8 mouse cellular contexts compared by ENCODE assay signal in genomic region chr13:23466911-23467310, GRCm38 (mm10). TPM values are rescaled to one million over a fixed set of nuclear protein-coding genes. Genes with fewer than 3 reads are reported as not detected.
DNase-seq lines count a peak whose midpoint lies in the region; ATAC-seq and TF ChIP-seq lines count a peak whose summit lies in the region.

No protein-coding gene starts in this region.

- H3K4me2 ChIP-seq in heart, embryonic 11.5 days: peak overlapping the region; percentile 31; the same call in 1 of the 2 replicates
- H3K4me2 ChIP-seq in kidney, embryonic 14.5 days (replicated peaks; ENCODE audit: low read depth, low read length): no peak overlapping the region; the same call in 1 of the 2 replicates
- H3K4me2 ChIP-seq in limb, embryonic 15.5 days: no peak overlapping the region

- peak; percentile 76 to 77 for DNase-seq in B cell, adult 2 months
- peak; percentile 92 for DNase-seq in R1 (ENCODE audit: low read depth, low spot score)
- peak; percentile 97 for DNase-seq in embryo, embryonic 10.5 days (ENCODE audit: low spot score)
- peak; percentile 59 to 71 for DNase-seq in natural killer cell, adult 2 months (ENCODE audit: low spot score in 2 of 2)
- peak; percentile 83 for DNase-seq in thymus, adult 2 months

- no peak overlapping the region; the same call in 1 of the 2 replicates for H3K4me3 ChIP-seq in heart, embryonic 11.5 days (ENCODE audit: low read depth, low read length)
- H3K4me3 ChIP-seq in kidney, embryonic 14.5 days (ENCODE audit: low read length): no peak overlapping the region
- H3K4me3 ChIP-seq in limb, embryonic 15.5 days: no peak overlapping the region
- H3K4me3 ChIP-seq in thymus, adult 2 months (ENCODE audit: control insufficient read depth, insufficient read depth, low read length): no peak overlapping the region

- no peaks in the 10 kb centered on the region for H3K27me3 ChIP-seq in heart, embryonic 11.5 days (ENCODE audit: control insufficient read depth, insufficient read depth, low read length)
- H3K27me3 ChIP-seq in kidney, embryonic 14.5 days (ENCODE audit: control insufficient read depth, insufficient read depth, low read length): no peaks in the 10 kb centered on the region
- H3K27me3 ChIP-seq in limb, embryonic 15.5 days: peaks cover 3% of the 10 kb centered on the region; the same call in 1 of the 2 replicates
- no peaks in the 10 kb centered on the region for H3K27me3 ChIP-seq in thymus, adult 2 months (ENCODE audit: control insufficient read depth, insufficient read depth, low read length)

- TF ChIP-seq CTCF in thymus, adult 2 months (IDR thresholded peaks at IDR 0.05; ENCODE audit: borderline replicate concordance, control insufficient read depth, extremely low read depth, insufficient read depth, low read length, poor library complexity): no peak

- WGBS in heart, embryonic 11.5 days (ENCODE audit: insufficient replicate concordance): 3% methylated on average over 9 of the region's 9 CpGs
- 2% methylated on average over 9 of the region's 9 CpGs for WGBS in kidney, embryonic 14.5 days
- WGBS in limb, embryonic 15.5 days: 3% methylated on average over 9 of the region's 9 CpGs
- WGBS in thymus, adult 2 months: 13% methylated on average over 9 of the region's 9 CpGs

- TF ChIP-seq POLR2A in thymus, adult 2 months (IDR thresholded peaks at IDR 0.05; ENCODE audit: control insufficient read depth, extremely low read depth, insufficient read depth, low read length, poor library complexity): no peak

- H3K9me3 ChIP-seq in heart, embryonic 11.5 days (replicated peaks; ENCODE audit: control insufficient read depth, low read length): no peaks in the 10 kb centered on the region
- H3K9me3 ChIP-seq in kidney, embryonic 14.5 days (ENCODE audit: control insufficient read depth, low read length): no peaks in the 10 kb centered on the region
- no peaks in the 10 kb centered on the region for H3K9me3 ChIP-seq in limb, embryonic 15.5 days

- peaks cover 7% of the 10 kb centered on the region for H3K4me1 ChIP-seq in heart, embryonic 11.5 days (ENCODE audit: control insufficient read depth, insufficient read depth, low read length)
- H3K4me1 ChIP-seq in kidney, embryonic 14.5 days (ENCODE audit: control insufficient read depth, insufficient read depth, low read length): peaks cover 5% of the 10 kb centered on the region; the same call in 1 of the 2 replicates
- H3K4me1 ChIP-seq in limb, embryonic 15.5 days: peaks cover 17% of the 10 kb centered on the region
- peaks cover 15% of the 10 kb centered on the region for H3K4me1 ChIP-seq in thymus, adult 2 months (replicated peaks; ENCODE audit: control insufficient read depth, insufficient read depth, low read length)

- H3K9ac ChIP-seq in heart, embryonic 11.5 days (ENCODE audit: low read depth, low read length): no peak overlapping the region
- H3K9ac ChIP-seq in kidney, embryonic 14.5 days (ENCODE audit: low read depth, low read length): no peak overlapping the region
- no peak overlapping the region for H3K9ac ChIP-seq in limb, embryonic 15.5 days

- H3K27ac ChIP-seq in heart, embryonic 11.5 days (ENCODE audit: low read depth, low read length): no peak overlapping the region
- H3K27ac ChIP-seq in kidney, embryonic 14.5 days (ENCODE audit: low read depth, low read length): no peak overlapping the region
- no peak overlapping the region for H3K27ac ChIP-seq in limb, embryonic 15.5 days
- H3K27ac ChIP-seq in thymus, adult 2 months (ENCODE audit: control insufficient read depth, insufficient read depth, low read length): no peak overlapping the region

- H3K36me3 ChIP-seq in heart, embryonic 11.5 days (ENCODE audit: control insufficient read depth, insufficient read depth, low read length): no peaks in the 10 kb centered on the region
- no peaks in the 10 kb centered on the region for H3K36me3 ChIP-seq in kidney, embryonic 14.5 days (ENCODE audit: control insufficient read depth, insufficient read depth, low read length)
- H3K36me3 ChIP-seq in limb, embryonic 15.5 days: no peaks in the 10 kb centered on the region
- H3K36me3 ChIP-seq in thymus, adult 2 months (ENCODE audit: control insufficient read depth, insufficient read depth, low read length): no peaks in the 10 kb centered on the region

- peak; percentile 60; the same call in 1 of the 2 replicates for ATAC-seq in heart, embryonic 11.5 days (replicated peaks; ENCODE audit: insufficient number of reproducible peaks, low FRiP score, low TSS enrichment)
- ATAC-seq in kidney, embryonic 14.5 days (ENCODE audit: low FRiP score, low TSS enrichment): peak; percentile 65
- ATAC-seq in limb, embryonic 15.5 days (ENCODE audit: insufficient number of reproducible peaks, low FRiP score, low TSS enrichment, low read depth): peak; percentile 76; the same call in 1 of the 2 replicates

RNA-seq across cellular contexts. Expression of gene Btn1a1, which starts 1.2 kb away (rescaled TPM):
- polyA plus RNA-seq in heart, embryonic 11.5 days (2014; fragmentation: Nextera tagmentation; extraction: Ambion mirVana): 0.97 and 1.7 TPM in 2 replicates
- 0.09 TPM in 2 replicates for polyA plus RNA-seq in kidney, embryonic 14.5 days (2014; fragmentation: Nextera tagmentation; extraction: Ambion mirVana)
- polyA plus RNA-seq in limb, embryonic 15.5 days (2015; fragmentation: Nextera tagmentation; extraction: Ambion mirVana): 0.18 and 0.22 TPM in 2 replicates
- polyA plus RNA-seq in thymus, adult 2 months (2012; rRNA removed): 0.05 and 0.15 TPM in 2 replicates

RNA-seq across cellular contexts. Expression of gene Btn2a2, which starts 21.7 kb away (rescaled TPM):
- 0.59 and 0.80 TPM in 2 replicates for polyA plus RNA-seq in heart, embryonic 11.5 days (2014; fragmentation: Nextera tagmentation; extraction: Ambion mirVana)
- 0.31 and 0.87 TPM in 2 replicates for polyA plus RNA-seq in kidney, embryonic 14.5 days (2014; fragmentation: Nextera tagmentation; extraction: Ambion mirVana)
- polyA plus RNA-seq in limb, embryonic 15.5 days (2015; fragmentation: Nextera tagmentation; extraction: Ambion mirVana): 0.61 and 0.67 TPM in 2 replicates
- polyA plus RNA-seq in thymus, adult 2 months (2012; rRNA removed): 0.23 and 0.27 TPM in 2 replicates

RNA-seq across cellular contexts. Expression of gene Abt1, which starts 43.2 kb away (rescaled TPM):
- polyA plus RNA-seq in heart, embryonic 11.5 days (2014; fragmentation: Nextera tagmentation; extraction: Ambion mirVana): 8.9 and 9.8 TPM in 2 replicates
- polyA plus RNA-seq in kidney, embryonic 14.5 days (2014; fragmentation: Nextera tagmentation; extraction: Ambion mirVana): 12.5 and 13.5 TPM in 2 replicates
- 11.9 and 13.9 TPM in 2 replicates for polyA plus RNA-seq in limb, embryonic 15.5 days (2015; fragmentation: Nextera tagmentation; extraction: Ambion mirVana)
- 4.2 and 4.5 TPM in 2 replicates for polyA plus RNA-seq in thymus, adult 2 months (2012; rRNA removed)
